Mouse (Mus musculus) liver, embryonic 15.5 days (tissue): ENCODE measurements around the gene Eif4a1. TPM values are rescaled to one million over a fixed set of nuclear protein-coding genes. Genes with fewer than 3 reads are reported as not detected.
A peak's percentile ranks its signal among the peaks of the same experiment; 100 is the strongest.

Source experiments
- ATAC-seq: fragments of 200-750 bp; cut with Nextera tagmentation; 2 replicates; pipeline ENCODE4 v1.8.0; 2017; ENCODE audit warnings: moderate number of reproducible peaks, mild to moderate bottlenecking, moderate library complexity; ENCODE audit not compliant: insufficient read depth
- H3K27ac ChIP-seq: fragments of 300-500 bp; sonication (generic); replicated peaks from 2 replicates; pipeline ENCODE4 v1.5.1; 2015; ENCODE audit warnings: mild to moderate bottlenecking, inconsistent platforms
- H3K27me3 ChIP-seq: fragments of 300-500 bp; sonication (generic); 2 replicates; pipeline ENCODE4 v1.6.1; 2015; ENCODE audit warnings: mild to moderate bottlenecking, inconsistent platforms
- H3K36me3 ChIP-seq: fragments of 300-500 bp; sonication (generic); replicated peaks from 2 replicates; pipeline ENCODE4 v1.6.1; 2015; ENCODE audit warnings: moderate library complexity, mild to moderate bottlenecking, inconsistent platforms
- H3K4me1 ChIP-seq: fragments of 300-500 bp; sonication (generic); replicated peaks from 2 replicates; pipeline ENCODE4 v1.6.1; 2015; ENCODE audit warnings: inconsistent platforms
- H3K4me2 ChIP-seq: fragments of 300-500 bp; sonication (generic); 2 replicates; pipeline ENCODE4 v1.6.1; 2015; ENCODE audit warnings: moderate library complexity, mild to moderate bottlenecking, inconsistent platforms
- H3K4me3 ChIP-seq: fragments of 300-500 bp; sonication (generic); replicated peaks from 2 replicates; pipeline ENCODE4 v1.5.1; 2015; ENCODE audit warnings: mild to moderate bottlenecking, inconsistent platforms
- H3K9ac ChIP-seq: fragments of 300-500 bp; sonication (generic); 2 replicates; pipeline ENCODE4 v1.6.1; 2015; ENCODE audit warnings: moderate library complexity, mild to moderate bottlenecking, inconsistent platforms
- H3K9me3 ChIP-seq: fragments of 300-500 bp; sonication (generic); replicated peaks from 2 replicates; pipeline ENCODE4 v1.6.1; 2016; ENCODE audit warnings: inconsistent platforms
- WGBS: fragments of 180-500 bp; shearing (Covaris S2); methylation state at CpG from one replicate; pipeline ENCODE4 v1.1.7; 2015; ENCODE audit warnings: mixed read lengths; ENCODE audit not compliant: insufficient replicate concordance; 5-methylcytosine and 5-hydroxymethylcytosine counted together
- polyA plus RNA-seq: library from polyadenylated mRNA; unstranded; fragments of >200 nt; fragmentation: Nextera tagmentation; extraction: Ambion mirVana; gene quantifications from 2 replicates; pipeline ENCODE4 v1.2.1, GENCODE M21; 2015

Eif4a1 gene
- polyA plus RNA-seq, 1 experiment from 2014 or later, result 232 TPM

- WGBS, result 82% methylated on average over 6 of the region's 6 CpGs
- ATAC-seq, result no peak
- H3K36me3 ChIP-seq, result peaks cover 6% of the 10 kb centered on the region
- H3K4me1 ChIP-seq, result peaks cover 55% of the 10 kb centered on the region
- no peak overlapping the region for H3K4me2 ChIP-seq
- H3K9ac ChIP-seq, result no peak overlapping the region
- no peaks in the 10 kb centered on the region for H3K9me3 ChIP-seq
- no peak overlapping the region for H3K4me3 ChIP-seq
- H3K27me3 ChIP-seq, result no peaks in the 10 kb centered on the region
- H3K27ac ChIP-seq, result no peak overlapping the region
These were observed 12.7 kb upstream of the Eif4a1 start for GRCm38 (mm10) chr11:69684936-69685335.

- no peak overlapping the region for H3K9ac ChIP-seq
- no peak overlapping the region for H3K4me2 ChIP-seq
- no peak for ATAC-seq
- H3K27ac ChIP-seq, result no peak overlapping the region
- no peaks in the 10 kb centered on the region for H3K9me3 ChIP-seq
- no peak overlapping the region for H3K4me3 ChIP-seq
- peaks cover 60% of the 10 kb centered on the region for H3K4me1 ChIP-seq
- 62% methylated on average over 12 of the region's 12 CpGs for WGBS
- H3K36me3 ChIP-seq, result peaks cover 11% of the 10 kb centered on the region
- H3K27me3 ChIP-seq, result no peaks in the 10 kb centered on the region
These were observed 12.0 kb upstream of the Eif4a1 start for GRCm38 (mm10) chr11:69684128-69684745.

GRCm38 (mm10) chr11:69683576-69683975, 11.4 kb upstream of the Eif4a1 start:
- Histone ChIP-seq H3K4me3 (no peak overlapping the region), H3K9ac (no peak overlapping the region), H3K27me3 (no peaks in the 10 kb centered on the region), H3K27ac (no peak overlapping the region), H3K36me3 (peaks cover 17% of the 10 kb centered on the region), H3K4me2 (no peak overlapping the region), H3K4me1 (peaks cover 66% of the 10 kb centered on the region), H3K9me3 (no peaks in the 10 kb centered on the region)
- WGBS, result 66% methylated on average over 7 of the region's 7 CpGs
- ATAC-seq, result no peak

DNA sequence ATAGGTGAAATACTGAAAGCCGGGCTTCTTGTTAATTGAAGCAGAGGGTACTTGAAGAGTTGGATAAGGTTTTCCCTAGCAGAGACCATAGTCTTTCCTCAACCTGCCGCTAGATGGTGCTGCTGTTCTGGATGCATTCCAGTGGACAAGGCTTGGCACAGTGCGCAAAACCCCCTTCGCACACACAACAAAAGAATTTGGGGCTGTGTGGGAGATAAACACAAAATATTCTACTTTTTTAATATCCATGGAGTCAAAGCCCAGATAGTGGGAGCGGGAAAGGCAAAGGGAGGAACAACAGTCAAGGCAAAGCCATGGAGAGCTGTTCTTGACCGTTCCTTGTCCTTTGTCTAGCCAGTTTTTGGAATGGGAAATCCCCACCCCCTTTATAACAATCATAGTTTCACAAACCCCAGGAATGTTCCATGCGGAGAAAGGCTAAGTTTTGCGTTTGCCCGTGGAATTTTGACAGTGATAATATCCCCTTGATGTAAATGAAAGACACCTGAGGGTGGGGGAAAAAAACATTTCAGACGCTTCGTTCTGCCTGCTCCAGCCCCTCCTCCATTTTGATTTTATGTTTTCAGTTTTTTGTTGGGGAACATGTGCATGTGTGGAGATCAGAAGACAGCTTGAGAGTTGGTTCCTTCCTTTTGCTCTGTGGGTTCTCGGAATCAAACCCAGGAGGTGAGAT, 10.8 kb upstream of the Eif4a1 start:
- WGBS, result 28% methylated on average over 12 of the region's 12 CpGs

GRCm38 (mm10) chr11:69682209-69682839, 10.1 kb upstream of the Eif4a1 start:
- H3K27ac ChIP-seq, result peak overlapping the region; percentile 93
- H3K9ac ChIP-seq, result peak overlapping the region; percentile 86
- peak; percentile 22 for ATAC-seq
- H3K36me3 ChIP-seq, result peaks cover 30% of the 10 kb centered on the region
- H3K9me3 ChIP-seq, result no peaks in the 10 kb centered on the region
- peaks cover 70% of the 10 kb centered on the region for H3K4me1 ChIP-seq
- 22% methylated on average over 24 of the region's 24 CpGs for WGBS
- peak overlapping the region; percentile 86 for H3K4me3 ChIP-seq
- no peaks in the 10 kb centered on the region for H3K27me3 ChIP-seq
- peak overlapping the region; percentile 88 for H3K4me2 ChIP-seq

More for the DNA sequence above, 10.8 kb upstream of the Eif4a1 start:
- Histone ChIP-seq H3K9ac (no peak overlapping the region), H3K36me3 (peaks cover 23% of the 10 kb centered on the region), H3K9me3 (no peaks in the 10 kb centered on the region), H3K27me3 (no peaks in the 10 kb centered on the region), H3K4me1 (peaks cover 69% of the 10 kb centered on the region), H3K27ac (0 out of 2 replicates have a peak overlapping the region, but pooled peaks have one; percentile 93), H3K4me3 (peak overlapping the region; percentile 86), H3K4me2 (peak overlapping the region; percentile 88)
- no peak for ATAC-seq

DNA sequence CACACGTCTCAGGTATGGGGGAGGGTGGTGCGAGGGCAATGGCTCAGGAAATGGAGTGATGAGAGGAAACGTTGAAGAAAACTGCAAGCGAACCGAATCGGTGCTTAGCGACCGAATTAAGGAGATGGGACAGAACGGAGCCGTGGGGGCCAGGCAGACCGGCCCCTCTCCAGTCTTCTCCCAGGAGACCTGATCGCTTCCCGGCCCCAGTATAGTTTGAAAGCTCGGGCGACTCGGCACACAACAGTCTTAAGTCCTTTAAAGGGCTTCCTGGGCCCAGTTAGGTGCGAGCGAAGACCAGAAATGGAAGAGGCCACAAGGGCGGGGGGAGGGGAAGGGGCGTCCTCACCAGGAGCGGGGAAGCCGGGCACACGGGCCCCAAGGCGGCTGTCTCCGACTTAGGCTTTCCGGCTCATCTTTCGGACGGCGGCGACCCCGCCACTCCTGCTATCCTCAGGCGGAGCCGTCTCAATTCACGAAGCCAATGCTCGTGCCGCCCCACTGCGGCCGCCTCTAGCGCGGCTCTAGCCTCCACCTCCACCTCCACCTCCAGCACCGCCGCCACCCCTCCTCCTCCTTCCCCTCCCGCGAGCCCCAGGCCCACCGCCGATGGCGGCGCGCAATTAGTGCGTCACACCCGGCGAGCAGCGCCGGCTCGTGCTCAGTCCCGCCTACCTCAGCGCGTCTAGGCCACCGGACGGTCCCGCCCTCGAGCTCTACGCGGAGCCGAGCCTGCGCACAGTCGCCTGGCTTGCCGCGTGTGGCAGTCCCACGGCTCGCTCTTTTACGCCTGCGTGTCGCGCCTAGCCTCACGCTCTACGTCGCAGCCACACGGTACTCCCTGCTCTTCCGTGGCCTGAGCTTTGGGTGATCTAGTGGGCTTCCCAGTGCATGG, 9.3 kb upstream of the Eif4a1 start, which contains the start of gene Senp3:
Senp3 (minus strand) TSS at position 771 of the 895 bp plus-strand sequence.
- H3K4me1 ChIP-seq, result peaks cover 64% of the 10 kb centered on the region
- H3K9ac ChIP-seq, result peak within 1 kb of the TSS; percentile 86
- no peaks in the 10 kb centered on the region for H3K27me3 ChIP-seq
- under 1% methylated on average over 79 of the region's 80 CpGs for WGBS
- H3K36me3 ChIP-seq, result peaks cover 37% of the 10 kb centered on the region
- ATAC-seq, result peak; percentile 94
- H3K27ac ChIP-seq, result peak within 1 kb of the TSS; percentile 93
- H3K9me3 ChIP-seq, result no peaks in the 10 kb centered on the region
- peak within 1 kb of the TSS; percentile 86 for H3K4me3 ChIP-seq
- peak within 1 kb of the TSS; percentile 88 for H3K4me2 ChIP-seq

DNA sequence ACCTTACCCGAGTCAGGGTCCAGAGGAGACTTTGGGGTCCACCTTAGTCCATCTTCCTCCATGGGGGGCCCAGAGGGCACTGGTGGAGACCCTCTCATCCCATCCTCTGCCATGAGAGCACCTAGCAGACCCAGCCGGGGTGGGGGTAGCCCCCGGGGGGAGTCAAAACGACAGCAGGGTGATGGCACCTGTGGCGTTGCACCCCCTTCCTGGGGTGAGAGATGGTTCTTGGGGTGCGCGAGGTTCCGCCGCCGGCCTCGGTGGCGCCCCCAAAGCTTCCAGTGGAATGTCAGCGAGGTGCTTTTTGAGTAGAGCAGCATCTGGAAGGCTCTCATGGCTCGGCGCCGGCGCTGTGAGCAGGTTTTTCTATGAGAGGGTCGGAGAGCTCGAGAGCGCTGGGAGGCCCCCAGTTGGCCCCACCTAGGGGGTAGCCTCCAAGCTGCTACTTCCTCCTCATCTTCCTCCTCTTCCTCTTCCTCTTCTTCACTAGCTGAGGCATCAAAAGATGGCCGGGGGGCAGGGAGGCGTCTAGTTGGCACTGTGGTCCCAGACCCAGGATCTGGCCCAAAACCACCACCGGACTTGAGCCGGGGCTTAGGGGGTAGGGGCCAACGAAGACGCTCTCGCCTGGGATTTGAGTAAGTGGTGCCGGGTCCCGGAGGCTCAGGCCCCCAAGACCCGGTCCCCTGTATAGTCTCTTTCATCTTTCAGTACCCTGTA, 8.1 kb upstream of the Eif4a1 start:
- no peak overlapping the region; the same call in 1 of the 2 replicates for H3K9ac ChIP-seq
- peaks cover 50% of the 10 kb centered on the region for H3K36me3 ChIP-seq
- H3K4me2 ChIP-seq, result peak overlapping the region; percentile 88
- peak overlapping the region; percentile 93; the same call in 1 of the 2 replicates for H3K27ac ChIP-seq
- no peaks in the 10 kb centered on the region for H3K27me3 ChIP-seq
- peaks cover 56% of the 10 kb centered on the region for H3K4me1 ChIP-seq
- peak overlapping the region; percentile 86 for H3K4me3 ChIP-seq
- H3K9me3 ChIP-seq, result no peaks in the 10 kb centered on the region
- ATAC-seq, result no peak
- 82% methylated on average over 30 of the region's 30 CpGs for WGBS

DNA sequence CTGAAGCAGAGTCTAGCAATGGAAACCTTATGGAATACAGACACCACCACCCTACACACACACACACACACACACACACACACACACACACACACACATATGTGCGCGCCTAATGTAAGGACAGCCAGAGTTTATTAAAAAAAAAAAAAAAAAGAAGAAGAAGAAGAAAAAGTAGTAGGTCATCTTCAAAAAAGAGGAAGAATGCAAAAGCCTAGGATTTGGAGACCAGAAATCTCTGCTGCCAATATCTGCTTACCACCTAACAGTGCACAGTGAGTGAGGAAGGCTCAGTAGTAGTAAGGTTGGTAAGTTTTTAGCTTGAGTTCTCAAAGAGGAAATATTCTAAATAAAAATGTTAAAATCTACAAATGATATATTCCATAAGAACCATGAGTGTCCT, 6.9 kb upstream of the Eif4a1 start:
- ATAC-seq, result no peak
- no peaks in the 10 kb centered on the region for H3K27me3 ChIP-seq
- peaks cover 54% of the 10 kb centered on the region for H3K4me1 ChIP-seq
- H3K4me3 ChIP-seq, result no peak overlapping the region
- no peak overlapping the region for H3K9ac ChIP-seq
- WGBS, result 83% methylated on average over 2 of the region's 2 CpGs
- no peak overlapping the region for H3K27ac ChIP-seq
- no peak overlapping the region for H3K4me2 ChIP-seq
- no peaks in the 10 kb centered on the region for H3K9me3 ChIP-seq
- H3K36me3 ChIP-seq, result peaks cover 61% of the 10 kb centered on the region

- Histone ChIP-seq H3K9ac (peak overlapping the region; percentile 92), H3K4me3 (peak overlapping the region; percentile 90), H3K27ac (peak overlapping the region; percentile 96), H3K36me3 (peaks cover 84% of the 10 kb centered on the region), H3K27me3 (no peaks in the 10 kb centered on the region), H3K4me1 (peaks cover 44% of the 10 kb centered on the region), H3K4me2 (peak overlapping the region; percentile 79), H3K9me3 (no peaks in the 10 kb centered on the region)
- peak; percentile 3; the same call in 1 of the 2 replicates for ATAC-seq
- under 1% methylated on average over 43 of the region's 43 CpGs for WGBS
These were observed 498 bp downstream of the Eif4a1 start for GRCm38 (mm10) chr11:69671726-69672124.
